Mouse (Mus musculus) naive thymus-derived CD4-positive, alpha-beta T cell, adult 2 months (primary cell): ENCODE results near the gene Slc9a1.

Source experiments
- DNase-seq: peaks from one replicate; pipeline ENCODE4 v3.0.0-alpha.2; 2011; ENCODE audit warnings: low read depth

Slc9a1 gene

GRCm38 (mm10) chr4:133374011-133374410 lies 4.5 kb downstream of the Slc9a1 start:
- DNase-seq, result no peak

GRCm38 (mm10) chr4:133375812-133376577 lies 6.5 kb downstream of the Slc9a1 start:
- no peak for DNase-seq

GRCm38 (mm10) chr4:133378236-133379045 lies 8.9 kb downstream of the Slc9a1 start:
- no peak for DNase-seq

DNA sequence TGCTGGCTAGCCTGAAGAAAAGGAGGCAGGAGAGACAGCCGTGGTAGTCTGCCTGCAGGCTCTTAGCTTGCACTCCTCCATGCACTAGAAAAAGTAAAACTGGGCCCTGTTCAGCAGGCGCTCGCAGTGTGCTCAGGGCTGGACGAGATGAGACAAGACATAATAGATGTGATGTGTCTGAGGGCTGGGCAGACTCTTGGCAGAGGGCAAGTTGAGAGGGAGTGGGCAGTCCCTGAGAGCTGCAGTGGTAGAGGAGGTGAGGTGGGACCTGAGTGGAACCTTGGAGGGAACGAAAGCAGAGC lies 9.5 kb downstream of the Slc9a1 start:
- DNase-seq, result no peak

DNA sequence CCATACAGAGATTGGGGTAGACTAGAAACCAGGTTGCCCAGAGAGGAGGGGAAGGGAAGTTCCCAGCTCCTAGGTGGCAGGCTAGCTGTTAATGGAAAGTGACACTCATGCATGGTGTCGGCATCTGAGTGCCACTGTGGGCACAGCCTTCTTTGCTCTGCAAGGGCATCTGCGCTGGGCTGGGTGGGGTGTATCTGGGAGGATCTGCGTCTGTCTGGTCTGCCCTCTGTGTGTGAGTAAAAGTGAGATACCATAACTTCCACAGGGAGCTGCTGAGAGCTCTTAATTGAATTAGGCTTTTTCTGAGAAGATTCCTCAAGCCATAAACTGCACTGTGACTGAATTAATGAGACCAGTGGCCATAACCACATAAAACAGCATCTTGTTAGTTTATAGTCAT lies 10.4 kb downstream of the Slc9a1 start:
- DNase-seq, result no peak

DNA sequence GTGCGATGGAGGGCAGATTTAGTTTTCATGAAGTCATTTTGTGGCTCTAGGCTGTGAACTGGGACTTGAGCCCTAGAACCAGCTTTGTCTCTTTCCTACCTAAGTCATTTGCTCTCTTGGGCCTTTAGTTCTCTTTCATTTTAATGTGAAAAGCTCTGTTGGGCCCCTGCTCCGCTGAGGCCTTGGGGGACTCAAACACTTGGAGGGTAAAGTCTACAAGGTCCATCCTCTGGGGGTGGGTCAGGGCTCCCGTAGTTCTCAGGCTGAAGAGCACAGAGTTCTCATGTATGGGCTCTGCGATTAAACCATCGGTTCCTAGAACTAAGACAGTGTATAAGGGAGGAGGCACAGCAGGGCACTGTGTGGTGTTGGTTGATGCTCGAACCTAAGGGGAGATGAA lies 11.0 kb downstream of the Slc9a1 start:
- no peak for DNase-seq

DNA sequence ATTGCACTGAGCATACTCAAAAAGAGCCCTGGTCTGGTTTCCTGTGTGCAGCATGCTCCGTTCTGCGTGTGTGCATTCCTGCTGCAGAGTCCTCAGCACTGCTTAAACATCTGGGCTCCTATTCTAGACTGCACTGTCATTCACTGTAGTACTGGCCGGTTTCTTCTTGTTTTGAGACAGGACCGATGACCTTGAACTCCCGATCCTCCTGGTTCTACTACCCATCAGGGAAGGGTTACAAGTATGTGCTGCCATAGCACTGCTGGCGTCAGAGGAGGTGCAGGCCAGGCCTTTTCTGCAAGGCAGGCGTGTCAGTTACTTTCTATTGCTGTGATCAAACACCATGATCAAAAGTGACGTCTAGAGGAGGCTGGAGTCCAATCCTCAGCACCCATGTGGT lies 11.6 kb downstream of the Slc9a1 start:
- DNase-seq, result no peak

DNA sequence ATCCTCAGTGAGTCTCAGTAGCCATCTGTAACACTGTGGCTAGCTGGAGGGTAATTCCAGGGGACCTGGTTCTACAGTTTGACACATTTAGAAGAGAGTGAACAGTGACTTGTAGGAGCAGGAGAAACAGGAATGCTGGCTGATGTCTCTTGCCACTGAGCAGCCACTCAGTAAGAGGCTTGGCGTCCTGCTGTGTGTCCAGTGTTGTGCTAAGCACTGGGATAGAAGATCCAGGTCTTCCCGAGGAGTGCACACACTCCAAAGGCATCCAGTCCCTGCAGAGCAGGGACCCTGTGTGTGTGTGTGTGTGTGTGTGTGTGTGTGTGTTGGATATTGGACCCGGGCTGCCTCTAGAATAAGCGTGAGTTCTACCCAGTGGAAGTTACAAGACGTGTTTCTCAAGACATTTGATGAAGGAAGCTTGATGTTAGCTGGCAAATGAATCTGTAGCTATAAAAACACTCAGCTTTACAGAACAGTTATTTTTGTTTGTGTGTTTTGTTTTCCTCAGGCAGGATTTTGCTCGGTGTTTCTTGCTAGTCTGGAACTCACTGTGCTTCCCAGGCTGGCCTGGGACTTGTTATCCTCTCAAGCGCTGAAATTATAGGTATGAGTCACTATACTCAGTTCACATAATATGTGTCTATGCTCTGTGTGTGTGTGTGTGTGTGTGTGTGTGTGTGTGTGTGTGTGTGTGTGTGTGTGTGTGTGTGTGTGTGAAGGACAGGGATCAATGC lies 16.7 kb downstream of the Slc9a1 start:
- no peak for DNase-seq

DNA sequence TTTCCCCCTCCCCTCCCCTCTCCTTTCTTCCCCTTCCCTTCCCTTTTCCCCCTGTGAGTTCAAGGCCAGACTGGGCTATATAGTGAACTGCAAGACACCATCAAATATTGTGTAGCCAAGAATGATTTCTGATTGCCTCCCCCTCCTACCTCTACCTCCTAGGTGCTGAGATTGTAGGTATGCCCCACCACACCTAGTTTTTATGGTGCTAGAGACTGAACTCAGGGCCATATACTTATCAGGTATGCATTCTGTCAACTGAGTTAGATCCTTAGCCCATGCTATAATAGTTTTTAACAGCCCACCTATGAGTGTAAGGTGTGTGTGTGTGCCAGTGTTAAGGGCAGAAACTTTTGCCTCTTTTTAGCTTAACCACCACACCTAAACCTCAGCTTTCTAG lies 17.5 kb downstream of the Slc9a1 start:
- no peak for DNase-seq

DNA sequence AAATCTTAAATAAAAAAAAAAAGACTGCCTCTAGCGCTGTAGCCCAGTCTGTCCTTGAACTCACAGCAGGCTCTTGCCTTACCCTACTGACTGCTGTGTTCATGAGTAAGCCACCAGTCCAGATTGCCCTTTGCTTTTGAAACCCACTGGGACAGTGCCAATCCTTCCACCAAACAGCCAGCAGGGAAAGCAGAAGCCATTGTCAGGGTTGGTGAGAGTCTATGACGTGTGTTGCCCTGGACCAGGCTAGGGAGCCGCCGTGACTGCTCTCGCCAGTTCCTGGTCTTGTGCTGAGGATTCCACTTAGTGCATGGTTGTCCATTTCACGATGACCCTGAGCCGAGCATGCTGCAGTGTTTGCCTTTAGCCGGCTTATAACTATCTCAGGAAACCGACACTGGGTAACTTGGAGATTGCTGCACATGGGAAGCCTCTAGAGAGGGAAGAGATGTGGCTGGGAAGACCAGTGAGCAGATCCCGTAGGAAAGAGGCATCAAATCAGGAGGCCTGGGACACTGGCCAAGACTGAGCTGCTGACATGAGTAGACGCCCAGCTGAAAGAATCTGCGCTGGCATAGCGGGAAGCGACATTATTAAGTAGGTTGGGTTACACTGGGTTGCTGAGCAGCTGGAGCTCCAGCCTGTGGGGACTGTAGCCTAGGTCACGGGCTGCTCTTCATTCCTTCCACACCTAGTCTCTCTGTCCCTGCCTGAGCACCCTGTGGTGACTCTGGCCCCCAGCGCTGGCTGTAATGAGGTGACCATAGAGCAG lies 19.5 kb downstream of the Slc9a1 start:
- no peak for DNase-seq

GRCm38 (mm10) chr4:133390042-133390441 lies 20.5 kb downstream of the Slc9a1 start:
- no peak for DNase-seq

- no peak for DNase-seq
These were observed 21.1 kb downstream of the Slc9a1 start for GRCm38 (mm10) chr4:133390585-133390984.

GRCm38 (mm10) chr4:133391185-133392040 lies 21.9 kb downstream of the Slc9a1 start:
- no peak for DNase-seq

DNA sequence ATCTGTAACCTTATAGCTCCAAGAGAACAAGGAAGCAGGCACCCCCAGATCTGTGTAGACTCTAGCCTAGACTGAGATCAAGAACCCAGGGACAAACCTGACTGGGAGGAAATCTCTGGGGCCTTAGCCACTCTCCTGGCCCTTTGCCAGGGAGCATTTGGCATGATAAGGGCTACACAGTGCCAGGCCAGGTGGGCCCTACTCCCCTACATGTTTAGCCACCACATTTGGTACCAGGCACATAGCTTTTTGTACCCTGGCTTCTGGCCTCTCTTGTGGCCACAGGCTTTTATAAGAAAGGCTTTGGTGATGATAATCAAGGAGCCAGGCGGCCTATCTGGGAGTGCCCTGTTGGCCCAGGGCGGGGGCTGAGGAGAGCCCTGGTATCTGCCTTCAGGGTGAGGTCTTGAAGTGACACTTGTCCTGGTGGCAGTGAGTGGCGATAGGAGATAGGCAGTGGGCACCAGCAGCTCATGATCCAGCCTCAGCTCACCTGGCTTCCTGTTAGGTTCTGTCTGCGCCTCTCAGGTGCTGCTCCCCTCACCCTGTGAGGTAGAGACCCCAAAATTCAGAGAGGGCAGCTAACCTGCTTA lies 25.6 kb downstream of the Slc9a1 start:
- DNase-seq, result no peak

DNA sequence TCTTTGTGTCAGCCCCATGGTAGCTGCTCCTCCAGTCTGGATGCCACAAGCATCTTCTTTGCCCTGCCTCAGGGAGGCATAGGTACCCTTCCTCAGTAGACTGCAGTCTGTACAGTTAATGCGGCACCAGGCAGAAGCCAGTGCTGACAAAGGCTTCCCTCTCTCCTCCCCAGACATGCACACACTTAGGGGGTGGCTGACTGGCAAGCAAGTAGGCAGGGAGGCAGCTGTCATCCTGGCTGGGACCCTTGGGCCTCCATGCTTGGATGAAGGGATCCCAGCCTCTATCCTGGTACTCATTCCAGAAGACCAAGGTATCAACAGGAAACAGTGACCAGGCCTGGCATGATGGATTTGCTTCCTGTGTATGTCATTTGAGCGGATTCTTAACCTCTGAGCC lies 26.6 kb downstream of the Slc9a1 start:
- no peak for DNase-seq

GRCm38 (mm10) chr4:133397299-133397698 lies 27.8 kb downstream of the Slc9a1 start:
- no peak for DNase-seq

- no peak for DNase-seq
These were observed 28.5 kb downstream of the Slc9a1 start for GRCm38 (mm10) chr4:133397961-133398360.

GRCm38 (mm10) chr4:133398619-133399018 lies 29.1 kb downstream of the Slc9a1 start:
- DNase-seq, result no peak

GRCm38 (mm10) chr4:133399509-133399908 lies 30.0 kb downstream of the Slc9a1 start:
- DNase-seq, result no peak

GRCm38 (mm10) chr4:133400098-133400497 lies 30.6 kb downstream of the Slc9a1 start:
- no peak for DNase-seq

DNA sequence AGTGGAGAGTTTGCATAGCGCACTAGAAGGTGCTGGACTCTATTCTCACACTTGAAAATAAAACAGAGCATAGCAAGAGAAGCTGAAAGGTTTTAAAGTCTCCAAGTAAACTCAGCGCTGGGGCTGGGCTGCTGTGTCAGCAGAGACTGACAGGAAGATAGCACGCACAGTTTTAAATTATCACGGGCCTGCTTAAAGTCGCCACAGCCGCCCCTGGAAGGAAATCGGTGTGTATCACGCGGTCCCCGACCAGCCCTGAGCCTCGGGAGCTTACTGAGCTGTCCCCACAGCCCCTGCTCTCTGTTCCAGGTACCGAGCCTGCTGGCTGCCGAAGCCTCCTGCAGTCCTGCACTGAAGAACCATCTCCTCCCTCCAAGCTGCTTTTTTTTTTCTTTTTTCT lies 32.5 kb downstream of the Slc9a1 start:
- no peak for DNase-seq
